Mouse (Mus musculus) olfactory bulb, adult 2 months (tissue): ENCODE measurements around the gene Tmem82.

Experiments used
- CTCF ChIP-seq: fragments of 200-500 bp; IDR thresholded peaks from 2 replicates; pipeline ENCODE4 v1.5.1; 2012; ENCODE audit warnings: low read depth, mild to moderate bottlenecking, low read length, moderate library complexity; ENCODE audit not compliant: insufficient read depth
- POLR2A ChIP-seq: fragments of 200-500 bp; IDR thresholded peaks from 2 replicates; pipeline ENCODE4 v1.6.1; 2012; ENCODE audit warnings: mild to moderate bottlenecking, low read depth, low read length, moderate library complexity; ENCODE audit not compliant: insufficient read depth

GRCm38 (mm10) chr4:141583919-141584318, 34.5 kb downstream of the Tmem82 start:
- TF ChIP-seq POLR2A (no peak), CTCF (no peak)
